Mouse (Mus musculus): ENCODE results near the gene Atf7ip. TPM values are rescaled to one million over a fixed set of nuclear protein-coding genes. Genes with fewer than 3 reads are reported as not detected.

Atf7ip gene
- polyA plus RNA-seq, 1 experiment: 110 TPM

DNA sequence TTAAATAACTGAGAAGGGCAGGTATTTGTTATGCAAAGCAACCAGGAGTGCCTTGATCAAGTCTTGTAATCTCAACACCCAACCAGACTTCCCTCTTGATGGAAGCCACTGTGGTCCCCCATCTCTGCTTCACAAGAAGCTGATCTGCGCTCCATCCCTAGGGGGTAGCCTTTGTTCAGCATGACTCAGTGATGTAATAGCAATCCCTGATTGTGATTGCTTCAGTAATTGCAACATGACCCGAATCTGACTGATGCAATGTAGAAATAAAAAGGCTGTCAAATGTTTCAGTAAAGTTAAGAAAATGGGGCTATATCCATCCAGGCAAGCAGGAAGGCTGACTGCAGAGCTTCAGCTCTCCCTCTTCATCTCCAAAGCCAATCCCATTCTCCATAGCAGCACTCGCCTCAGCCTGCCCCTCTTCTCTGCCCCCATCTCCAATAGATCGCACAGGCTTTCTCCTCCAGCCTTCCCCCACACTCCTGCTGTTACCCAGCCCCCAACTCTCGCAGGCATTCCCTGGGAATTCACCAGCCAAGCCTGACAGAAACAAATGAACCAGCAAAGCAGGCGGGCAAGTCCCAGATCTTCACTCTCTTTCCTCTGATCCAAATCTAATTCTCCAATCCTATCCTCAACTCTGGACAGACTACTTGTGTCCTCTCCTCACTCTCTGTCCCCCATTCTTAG is 30.7 kb upstream of the Atf7ip start:
- no peaks in the 10 kb centered on the region for H3K27me3 ChIP-seq (ENCODE audit: control insufficient read depth, insufficient read depth, low read length, poor library complexity, severe bottlenecking)
- H3K4me1 ChIP-seq (ENCODE audit: control insufficient read depth, insufficient read depth, low read length): peaks cover 3% of the 10 kb centered on the region
- no peaks in the 10 kb centered on the region for H3K36me3 ChIP-seq (ENCODE audit: control insufficient read depth, insufficient read depth, low read length, poor library complexity, severe bottlenecking)
- H3K9ac ChIP-seq (ENCODE audit: low read depth, poor library complexity, severe bottlenecking): no peak overlapping the region
- H3K27ac ChIP-seq (ENCODE audit: insufficient read depth, low read length): peak overlapping the region; percentile 15
- TF ChIP-seq EP300 (IDR thresholded peaks at IDR 0.05; ENCODE audit: insufficient read depth, low read depth, low read length): no peak
- no peak for TF ChIP-seq POLR2A (IDR thresholded peaks at IDR 0.05; ENCODE audit: insufficient read depth, low read length)
- TF ChIP-seq CTCF (IDR thresholded peaks at IDR 0.05; ENCODE audit: low read depth, low read length): no peak
- H3K9me3 ChIP-seq (replicated peaks; ENCODE audit: control insufficient read depth, insufficient read depth, low read length, poor library complexity, severe bottlenecking): peaks cover 25% of the 10 kb centered on the region
- H3K4me3 ChIP-seq (ENCODE audit: low read depth, low read length): no peak overlapping the region

DNA sequence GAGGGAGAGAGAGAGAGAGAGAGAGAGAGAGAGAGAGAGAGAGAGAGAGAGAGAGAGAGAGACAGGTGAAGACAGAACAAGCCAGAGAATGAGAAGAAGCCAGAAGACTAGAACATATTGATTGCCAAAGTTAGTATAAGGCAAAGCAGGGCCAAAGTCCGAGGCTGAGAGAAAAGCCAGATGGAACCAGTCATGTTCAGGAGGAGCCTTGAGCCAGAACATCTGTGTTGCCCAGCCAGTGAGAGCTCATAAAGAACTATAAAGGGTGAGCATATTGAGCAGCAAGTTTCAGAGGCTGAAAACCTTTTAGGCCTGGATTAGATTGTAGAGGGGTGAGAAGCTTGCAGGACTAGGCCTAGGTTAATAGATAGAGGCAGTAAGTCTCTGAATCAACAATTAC is 28.1 kb upstream of the Atf7ip start:
- H3K36me3 ChIP-seq (ENCODE audit: control insufficient read depth, insufficient read depth, low read length, poor library complexity, severe bottlenecking): no peaks in the 10 kb centered on the region
- H3K4me3 ChIP-seq (ENCODE audit: low read depth, low read length): no peak overlapping the region
- H3K27me3 ChIP-seq (ENCODE audit: control insufficient read depth, insufficient read depth, low read length, poor library complexity, severe bottlenecking): no peaks in the 10 kb centered on the region
- no peak overlapping the region for H3K27ac ChIP-seq (ENCODE audit: insufficient read depth, low read length)
- peaks cover 27% of the 10 kb centered on the region for H3K9me3 ChIP-seq (replicated peaks; ENCODE audit: control insufficient read depth, insufficient read depth, low read length, poor library complexity, severe bottlenecking)
- H3K4me1 ChIP-seq (ENCODE audit: control insufficient read depth, insufficient read depth, low read length): peaks cover 1% of the 10 kb centered on the region
- TF ChIP-seq EP300 (IDR thresholded peaks at IDR 0.05; ENCODE audit: insufficient read depth, low read depth, low read length): no peak
- no peak for TF ChIP-seq POLR2A (IDR thresholded peaks at IDR 0.05; ENCODE audit: insufficient read depth, low read length)
- TF ChIP-seq CTCF (IDR thresholded peaks at IDR 0.05; ENCODE audit: low read depth, low read length): no peak
- H3K9ac ChIP-seq (ENCODE audit: low read depth, poor library complexity, severe bottlenecking): no peak overlapping the region

DNA sequence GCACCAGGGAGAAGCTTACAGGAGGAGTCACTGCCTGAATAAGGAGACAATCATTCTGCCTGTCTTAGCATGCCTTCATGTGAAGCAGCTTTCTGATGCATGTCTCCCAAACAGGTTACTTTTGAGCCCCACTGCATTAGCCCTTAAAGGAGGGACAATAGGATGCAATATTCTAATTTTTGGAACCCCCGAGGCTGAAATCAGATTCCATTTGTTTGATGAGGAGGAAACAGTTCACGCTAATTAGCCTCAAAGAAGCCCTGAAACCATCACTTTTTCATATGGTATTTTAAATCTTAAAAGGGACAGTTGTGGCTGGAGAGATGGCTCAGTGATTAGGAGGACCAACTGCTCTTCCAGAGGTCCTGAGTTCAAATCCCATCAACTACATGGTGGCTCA is 22.4 kb upstream of the Atf7ip start:
- H3K27ac ChIP-seq (ENCODE audit: insufficient read depth, low read length): no peak overlapping the region
- TF ChIP-seq EP300 (IDR thresholded peaks at IDR 0.05; ENCODE audit: insufficient read depth, low read depth, low read length) (no peak), POLR2A (IDR thresholded peaks at IDR 0.05; ENCODE audit: insufficient read depth, low read length) (no peak), CTCF (IDR thresholded peaks at IDR 0.05; ENCODE audit: low read depth, low read length) (no peak)
- H3K27me3 ChIP-seq (ENCODE audit: control insufficient read depth, insufficient read depth, low read length, poor library complexity, severe bottlenecking): no peaks in the 10 kb centered on the region
- H3K36me3 ChIP-seq (ENCODE audit: control insufficient read depth, insufficient read depth, low read length, poor library complexity, severe bottlenecking): no peaks in the 10 kb centered on the region
- no peaks in the 10 kb centered on the region for H3K4me1 ChIP-seq (ENCODE audit: control insufficient read depth, insufficient read depth, low read length)
- no peak overlapping the region for H3K9ac ChIP-seq (ENCODE audit: low read depth, poor library complexity, severe bottlenecking)
- H3K4me3 ChIP-seq (ENCODE audit: low read depth, low read length): no peak overlapping the region
- H3K9me3 ChIP-seq (replicated peaks; ENCODE audit: control insufficient read depth, insufficient read depth, low read length, poor library complexity, severe bottlenecking): peaks cover 42% of the 10 kb centered on the region

DNA sequence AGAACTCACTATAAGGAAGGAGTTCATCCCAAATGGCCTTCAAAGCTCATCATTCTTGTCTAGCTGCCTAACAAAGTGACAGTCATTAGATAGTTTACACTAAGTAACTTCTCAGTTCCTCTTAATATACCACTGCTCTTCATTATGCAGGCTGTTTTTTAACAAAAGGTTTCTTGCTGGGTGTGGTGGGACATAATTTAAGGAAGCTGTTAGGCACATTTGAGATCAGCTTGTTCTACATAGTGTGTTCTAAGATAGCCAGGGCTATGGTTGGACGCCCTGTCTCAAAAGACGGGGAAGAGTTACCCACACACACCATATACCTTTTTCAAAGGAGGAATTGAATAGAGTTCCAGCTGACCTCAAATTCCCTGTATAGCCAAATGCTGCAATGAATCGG is 21.9 kb upstream of the Atf7ip start:
- H3K4me3 ChIP-seq (ENCODE audit: low read depth, low read length): no peak overlapping the region
- peak overlapping the region; percentile 37; the same call in 1 of the 2 replicates for H3K27ac ChIP-seq (ENCODE audit: insufficient read depth, low read length)
- no peak overlapping the region for H3K9ac ChIP-seq (ENCODE audit: low read depth, poor library complexity, severe bottlenecking)
- TF ChIP-seq CTCF (IDR thresholded peaks at IDR 0.05; ENCODE audit: low read depth, low read length) (no peak), EP300 (IDR thresholded peaks at IDR 0.05; ENCODE audit: insufficient read depth, low read depth, low read length) (no peak), POLR2A (IDR thresholded peaks at IDR 0.05; ENCODE audit: insufficient read depth, low read length) (no peak)
- peaks cover under 1% of the 10 kb centered on the region for H3K4me1 ChIP-seq (ENCODE audit: control insufficient read depth, insufficient read depth, low read length)
- H3K9me3 ChIP-seq (replicated peaks; ENCODE audit: control insufficient read depth, insufficient read depth, low read length, poor library complexity, severe bottlenecking): peaks cover 42% of the 10 kb centered on the region
- no peaks in the 10 kb centered on the region for H3K27me3 ChIP-seq (ENCODE audit: control insufficient read depth, insufficient read depth, low read length, poor library complexity, severe bottlenecking)
- H3K36me3 ChIP-seq (ENCODE audit: control insufficient read depth, insufficient read depth, low read length, poor library complexity, severe bottlenecking): no peaks in the 10 kb centered on the region

DNA sequence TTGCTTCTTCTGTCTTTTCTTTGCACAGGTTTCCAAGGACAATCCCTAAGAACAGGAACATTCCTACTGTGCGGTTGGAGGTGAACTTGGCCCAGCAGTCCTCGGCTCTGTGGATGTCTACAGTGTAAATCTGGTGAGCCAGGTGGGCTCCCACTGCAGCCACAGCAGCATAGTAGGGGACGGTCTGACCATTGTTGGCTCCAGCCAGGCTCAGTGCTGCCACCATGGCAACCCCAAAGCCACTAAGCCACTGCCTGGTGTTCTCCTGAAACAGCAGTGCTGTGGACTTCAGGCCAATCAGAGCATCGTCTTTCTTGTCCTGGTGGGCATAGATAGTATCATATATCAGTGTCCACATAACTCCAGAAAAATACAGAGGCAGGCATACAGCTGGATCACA is 19.8 kb upstream of the Atf7ip start:
- Histone ChIP-seq H3K4me3 (ENCODE audit: low read depth, low read length) (no peak overlapping the region), H3K27ac (ENCODE audit: insufficient read depth, low read length) (no peak overlapping the region), H3K9me3 (replicated peaks; ENCODE audit: control insufficient read depth, insufficient read depth, low read length, poor library complexity, severe bottlenecking) (peaks cover 38% of the 10 kb centered on the region), H3K27me3 (ENCODE audit: control insufficient read depth, insufficient read depth, low read length, poor library complexity, severe bottlenecking) (no peaks in the 10 kb centered on the region), H3K9ac (ENCODE audit: low read depth, poor library complexity, severe bottlenecking) (no peak overlapping the region), H3K36me3 (ENCODE audit: control insufficient read depth, insufficient read depth, low read length, poor library complexity, severe bottlenecking) (no peaks in the 10 kb centered on the region), H3K4me1 (ENCODE audit: control insufficient read depth, insufficient read depth, low read length) (peaks cover 5% of the 10 kb centered on the region)
- TF ChIP-seq EP300 (IDR thresholded peaks at IDR 0.05; ENCODE audit: insufficient read depth, low read depth, low read length): no peak
- peak; percentile 11 for TF ChIP-seq CTCF (IDR thresholded peaks at IDR 0.05; ENCODE audit: low read depth, low read length)

DNA sequence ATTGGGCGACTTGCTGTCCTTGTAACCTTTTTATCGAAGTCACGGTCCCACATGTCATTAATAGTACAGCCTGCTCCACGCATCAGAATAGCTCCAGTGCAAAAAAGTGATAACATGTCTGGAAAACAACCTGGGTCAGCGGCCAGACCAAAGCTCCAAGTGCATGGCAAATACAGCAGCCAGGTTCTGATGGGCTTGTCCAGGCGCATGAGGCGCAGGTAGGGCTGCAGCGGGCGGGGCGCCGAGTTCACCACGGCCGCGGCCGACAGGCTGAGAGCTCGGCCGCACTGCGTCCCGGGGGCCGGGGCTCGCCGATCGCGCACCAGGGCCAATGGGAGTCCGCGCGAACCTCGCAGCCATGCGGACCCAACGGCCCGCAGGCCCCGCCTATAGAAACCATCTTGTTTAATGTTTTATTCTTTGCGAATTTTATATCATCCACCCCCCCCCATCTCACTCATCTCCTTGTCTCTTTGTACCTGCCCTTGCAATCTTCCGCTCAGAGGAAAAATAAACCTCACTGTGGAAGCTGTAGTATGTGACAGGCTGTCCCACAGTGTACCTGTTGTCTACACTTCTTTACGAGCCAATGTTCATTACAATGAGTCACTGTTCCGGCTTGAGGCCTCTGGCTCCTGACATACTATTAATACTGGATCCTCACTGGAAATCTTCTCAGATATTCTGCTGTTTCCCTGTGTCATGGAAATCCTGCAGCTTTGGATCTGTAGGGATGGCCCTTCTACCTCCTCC is 19.0 kb upstream of the Atf7ip start:
- no peak overlapping the region; the same call in 1 of the 2 replicates for H3K27ac ChIP-seq (ENCODE audit: insufficient read depth, low read length)

More for the DNA sequence above, 19.0 kb upstream of the Atf7ip start:
- Histone ChIP-seq H3K4me3 (ENCODE audit: low read depth, low read length) (peak overlapping the region; percentile 8; the same call in 1 of the 2 replicates), H3K9me3 (replicated peaks; ENCODE audit: control insufficient read depth, insufficient read depth, low read length, poor library complexity, severe bottlenecking) (peaks cover 32% of the 10 kb centered on the region), H3K36me3 (ENCODE audit: control insufficient read depth, insufficient read depth, low read length, poor library complexity, severe bottlenecking) (no peaks in the 10 kb centered on the region), H3K27me3 (ENCODE audit: control insufficient read depth, insufficient read depth, low read length, poor library complexity, severe bottlenecking) (no peaks in the 10 kb centered on the region), H3K9ac (ENCODE audit: low read depth, poor library complexity, severe bottlenecking) (peak overlapping the region; percentile 33; the same call in 1 of the 2 replicates), H3K4me1 (ENCODE audit: control insufficient read depth, insufficient read depth, low read length) (peaks cover 6% of the 10 kb centered on the region)
- no peak for TF ChIP-seq EP300 (IDR thresholded peaks at IDR 0.05; ENCODE audit: insufficient read depth, low read depth, low read length)
- no peak for TF ChIP-seq CTCF (IDR thresholded peaks at IDR 0.05; ENCODE audit: low read depth, low read length)
- no peak for TF ChIP-seq POLR2A (IDR thresholded peaks at IDR 0.05; ENCODE audit: insufficient read depth, low read length)
